Mouse (Mus musculus) frontal cortex, adult (tissue): ENCODE measurements around the gene Gm15013.
A peak's percentile ranks its signal among the peaks of the same experiment; 100 is the strongest.
"Not testable (repeated sequence)": the region's sequence is repeated elsewhere in the genome, so short reads cannot be mapped to it uniquely, and the experiment has no call there.

Experiments used
- ATAC-seq: cut with Nextera tagmentation; 2 replicates; pipeline ENCODE4 v1.9.2; 2017; ENCODE audit warnings: mild to moderate bottlenecking, moderate library complexity, mixed read lengths; ENCODE audit not compliant: low TSS enrichment

Gene Gm15013

GRCm38 (mm10) chrX:139714381-139714780, at the start of gene Gm15013:
Gene Gm15013 (minus strand): TSS chrX:139714481.
- no peak for ATAC-seq

DNA sequence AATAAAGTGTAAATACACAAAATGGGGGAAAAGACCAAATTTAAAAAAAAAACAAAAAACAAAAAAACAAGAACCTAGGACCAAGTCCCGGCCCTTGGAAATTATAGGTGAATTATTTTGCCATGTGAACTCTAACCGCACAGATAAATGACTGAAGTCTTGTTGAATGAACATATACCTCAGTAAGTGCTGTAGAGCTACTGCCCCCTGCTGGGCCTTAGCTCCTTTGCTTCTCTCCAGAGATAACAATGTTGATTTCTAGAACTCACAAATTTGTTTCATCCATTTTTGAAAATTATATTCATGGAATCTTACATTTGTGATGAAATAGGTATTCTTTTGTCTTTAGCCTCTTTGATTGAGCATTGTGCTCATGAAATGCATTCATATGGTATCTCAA, 48.3 kb upstream of the Gm15013 start:
- ATAC-seq = peak; percentile 72; the same call in 1 of the 2 replicates

GRCm38 (mm10) chrX:139758634-139759033, 44.4 kb upstream of the Gm15013 start:
- not testable (repeated sequence) for ATAC-seq

GRCm38 (mm10) chrX:139751855-139752254, 37.6 kb upstream of the Gm15013 start:
- no peak for ATAC-seq

GRCm38 (mm10) chrX:139737066-139737465, 22.8 kb upstream of the Gm15013 start:
- no peak for ATAC-seq

DNA sequence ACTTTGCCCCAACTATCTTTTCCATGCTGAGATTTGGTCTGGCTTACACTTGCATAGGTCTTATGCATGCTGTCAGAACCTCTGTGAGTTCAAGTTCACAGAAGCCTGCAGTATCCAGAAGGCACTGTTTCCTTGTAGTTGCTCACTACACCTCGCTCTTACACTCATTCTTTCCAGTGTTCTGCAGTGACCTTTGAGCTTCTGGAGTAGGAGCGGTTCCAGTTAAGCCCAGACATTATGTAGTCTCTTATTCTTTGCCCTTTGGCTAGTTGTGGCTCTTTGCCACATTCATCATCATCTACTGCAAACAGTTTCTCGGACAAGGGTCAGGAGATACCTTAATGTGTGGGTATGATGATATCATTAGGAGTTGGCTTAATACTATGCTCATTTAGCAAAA, 16.3 kb upstream of the Gm15013 start:
- no peak for ATAC-seq

GRCm38 (mm10) chrX:139722350-139722749, 8.1 kb upstream of the Gm15013 start:
- ATAC-seq = no peak

DNA sequence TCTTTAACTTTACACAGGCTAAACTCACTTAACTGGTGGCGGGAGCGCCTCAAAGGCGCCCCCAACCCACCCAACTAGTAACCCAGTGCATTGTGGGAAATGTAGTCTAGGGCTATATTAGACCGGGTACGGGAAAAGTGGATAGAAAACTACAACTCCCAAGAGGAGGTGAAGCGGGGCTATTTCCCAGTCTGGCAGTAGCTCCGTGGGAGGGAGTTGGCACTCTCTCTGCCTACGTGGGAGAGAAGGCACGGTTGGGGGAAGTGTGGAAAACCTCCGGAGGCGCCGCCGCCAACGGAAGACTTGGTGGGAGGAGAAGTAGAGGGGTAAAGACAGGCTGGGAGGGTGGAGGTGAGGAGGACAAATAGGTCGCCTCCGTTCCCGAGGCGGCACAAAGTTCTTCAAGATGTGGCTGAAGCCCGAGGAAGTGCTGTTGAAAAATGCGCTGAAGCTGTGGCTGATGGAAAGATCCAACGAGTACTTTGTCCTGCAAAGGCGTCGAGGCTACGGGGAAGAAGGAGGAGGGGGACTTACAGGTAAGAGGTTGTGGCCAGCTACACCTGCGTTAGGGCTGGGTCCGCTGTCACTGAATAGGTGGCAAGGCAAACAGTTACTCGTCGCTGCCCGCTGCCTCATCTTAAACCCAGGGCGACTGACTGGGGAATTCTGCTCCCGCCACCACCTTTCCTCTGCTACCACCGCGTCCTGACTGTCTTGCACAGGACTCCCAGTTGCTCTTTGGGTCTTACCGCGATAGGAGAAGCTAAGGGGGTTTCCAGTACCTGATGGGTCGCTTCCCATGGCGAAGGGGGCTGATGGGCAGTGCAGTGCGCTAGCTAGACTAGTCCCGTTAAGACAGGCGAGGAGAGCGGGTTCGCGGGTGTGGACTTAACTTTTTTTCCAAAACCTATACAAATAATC, 29.2 kb downstream of the Gm15013 start, which contains the start of gene Tbc1d8b:
Tbc1d8b (plus strand) TSS at position 222 of the 921 bp plus-strand sequence.
- ATAC-seq = peak; percentile 100

- ATAC-seq = peak; percentile 33
These were observed 29.9 kb downstream of the Gm15013 start for GRCm38 (mm10) chrX:139684410-139684774.

GRCm38 (mm10) chrX:139665829-139666228, 48.5 kb downstream of the Gm15013 start:
- ATAC-seq = no peak
